Mouse (Mus musculus) A20 (cell line): ENCODE measurements around the gene Rhbg.

ENCODE experiments used
- DNase-seq: peaks from one replicate; pipeline ENCODE4 v3.0.0-alpha.2; 2011; ENCODE audit warnings: low read depth, low spot score

The Rhbg gene

DNA sequence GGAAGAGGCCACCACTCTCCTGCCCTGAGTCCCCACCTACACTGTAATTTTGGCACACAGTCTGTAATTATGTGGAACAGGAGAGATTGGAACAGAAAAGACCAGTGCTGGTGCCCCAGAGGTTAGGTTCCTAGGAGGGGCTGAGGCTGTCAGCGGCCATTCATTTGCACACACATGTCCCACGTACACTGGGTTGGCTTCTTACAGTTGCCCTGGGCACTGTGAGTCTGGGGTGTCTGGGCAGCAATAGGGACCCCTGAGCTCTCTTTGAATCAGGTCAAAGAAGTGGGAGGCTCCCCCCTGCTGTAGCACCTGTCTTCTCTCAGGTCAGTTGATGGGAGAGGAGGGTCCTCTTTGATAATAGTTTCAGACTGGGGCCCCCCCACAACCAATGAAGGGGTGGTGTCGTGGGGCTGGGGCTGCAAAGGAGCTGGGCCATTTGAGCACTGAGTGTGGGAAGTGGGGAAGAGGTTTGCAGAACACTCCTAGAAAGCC lies 46.2 kb downstream of the Rhbg start:
- no peak for DNase-seq

DNA sequence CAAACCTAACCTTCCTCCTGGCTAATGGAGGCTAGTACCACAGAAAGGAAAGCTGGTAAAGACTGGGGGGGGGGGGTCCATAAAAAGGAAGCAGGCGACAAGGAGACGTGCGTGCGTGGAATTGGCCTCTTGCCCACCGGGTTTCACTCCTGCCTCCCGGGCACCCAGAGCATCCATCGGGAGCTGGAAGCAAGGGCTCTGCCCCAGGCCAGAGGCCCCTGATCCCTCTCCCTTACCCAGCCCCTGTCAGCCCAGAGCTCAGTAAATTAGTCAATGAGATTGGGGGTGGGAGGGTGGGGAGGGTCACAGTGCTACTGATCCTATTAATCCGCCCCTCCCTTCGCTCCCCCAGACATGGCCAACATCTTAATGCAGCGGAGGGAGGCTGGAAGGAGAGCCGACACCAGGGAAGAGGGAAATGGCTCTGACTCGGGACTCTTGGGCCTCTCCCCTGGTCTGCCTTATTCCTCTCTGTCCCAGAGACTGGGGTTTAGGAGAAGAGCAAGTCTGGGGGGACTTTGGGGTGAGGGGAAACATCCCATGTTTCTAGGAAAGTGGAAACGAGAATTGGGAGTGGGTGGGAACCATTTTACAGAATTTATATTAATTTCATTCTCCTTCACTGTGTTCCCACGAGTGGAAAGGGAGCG lies 46.9 kb downstream of the Rhbg start:
- no peak for DNase-seq

DNA sequence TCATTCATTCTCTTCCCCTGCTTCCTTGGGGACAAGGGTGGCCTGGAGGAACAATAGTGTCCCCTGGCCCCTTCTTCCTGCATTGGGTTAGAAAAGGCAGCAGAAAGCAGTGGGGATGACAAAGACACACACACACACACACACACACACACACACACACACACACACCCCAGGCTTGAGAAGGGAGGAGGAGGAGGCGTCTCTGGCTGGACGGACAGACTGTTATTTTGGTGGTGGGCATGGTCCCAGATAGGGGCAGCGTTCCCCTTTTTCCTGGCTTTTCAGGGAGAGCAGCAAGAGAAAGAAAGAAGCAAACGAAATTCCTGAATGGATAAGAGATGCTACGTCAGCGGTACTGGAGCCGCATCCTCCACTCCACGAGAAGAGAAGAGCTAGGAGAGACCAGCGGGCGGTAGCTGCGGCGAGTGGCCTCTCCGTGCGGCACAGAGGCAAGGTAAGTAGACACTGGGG lies 47.6 kb downstream of the Rhbg start:
- no peak for DNase-seq

DNA sequence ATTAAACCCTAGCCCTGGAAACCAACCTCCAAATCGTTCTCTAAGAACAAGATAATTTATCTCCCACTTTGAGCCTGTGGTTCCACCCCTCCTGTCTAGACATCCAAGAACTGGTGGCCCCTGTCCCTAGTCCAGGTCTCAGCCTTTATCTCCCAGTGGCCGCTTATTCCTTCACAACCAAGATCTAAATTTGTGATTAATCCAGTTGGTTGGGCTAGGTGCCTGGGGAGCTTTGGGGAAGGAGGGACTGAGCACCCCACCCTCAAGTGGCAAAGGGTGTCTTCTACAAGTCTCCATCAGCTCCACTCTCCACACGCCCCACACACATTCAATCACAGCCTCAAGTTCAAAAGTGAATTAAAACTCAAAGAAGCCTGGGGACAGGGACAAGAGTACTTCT lies 48.0 kb downstream of the Rhbg start:
- DNase-seq, result no peak

DNA sequence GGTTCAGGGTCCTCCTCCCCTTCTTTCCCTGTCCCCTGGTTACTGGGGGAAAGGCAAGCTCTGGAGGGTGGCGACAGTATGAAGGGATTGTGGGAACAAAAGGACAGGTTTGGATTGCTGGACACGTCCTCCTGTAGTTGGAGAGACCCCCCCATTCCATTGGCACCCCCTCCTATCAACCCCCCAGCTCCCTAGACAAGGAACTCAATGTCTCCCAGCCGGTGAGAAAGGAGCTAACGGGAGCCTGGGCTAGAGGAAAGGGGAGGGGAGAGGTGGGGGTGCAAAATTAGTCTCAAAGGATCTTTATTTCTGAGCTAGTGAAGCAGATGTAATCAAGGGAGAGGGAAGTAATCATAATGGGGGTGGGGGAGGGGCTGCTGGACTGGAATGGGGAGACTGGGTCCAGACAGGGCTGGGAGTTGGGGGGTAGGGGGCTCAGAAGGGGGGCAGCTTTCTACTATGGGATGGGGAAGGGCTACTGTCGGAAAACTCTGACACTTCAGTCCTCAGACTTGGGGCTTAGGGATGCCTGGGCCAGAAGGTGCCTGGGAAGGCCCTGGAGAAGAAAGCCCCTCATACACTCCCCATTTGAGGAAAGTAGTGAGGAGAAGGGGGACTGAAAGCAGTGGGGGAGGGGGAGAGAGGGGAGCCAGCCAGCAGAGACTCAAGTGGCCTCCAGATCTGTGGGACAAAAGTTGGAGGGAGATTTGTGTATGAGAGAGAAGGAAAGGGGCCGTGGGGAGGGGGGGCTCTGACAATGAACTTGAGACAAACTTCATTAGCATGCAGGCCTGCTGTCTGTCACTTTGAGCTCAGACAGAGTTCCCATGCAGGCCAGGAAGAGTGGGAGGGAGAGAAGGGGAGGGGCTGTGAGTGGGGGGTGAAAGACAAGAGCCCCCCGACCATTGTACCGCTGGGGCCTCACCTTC lies 48.7 kb downstream of the Rhbg start:
- no peak for DNase-seq

DNA sequence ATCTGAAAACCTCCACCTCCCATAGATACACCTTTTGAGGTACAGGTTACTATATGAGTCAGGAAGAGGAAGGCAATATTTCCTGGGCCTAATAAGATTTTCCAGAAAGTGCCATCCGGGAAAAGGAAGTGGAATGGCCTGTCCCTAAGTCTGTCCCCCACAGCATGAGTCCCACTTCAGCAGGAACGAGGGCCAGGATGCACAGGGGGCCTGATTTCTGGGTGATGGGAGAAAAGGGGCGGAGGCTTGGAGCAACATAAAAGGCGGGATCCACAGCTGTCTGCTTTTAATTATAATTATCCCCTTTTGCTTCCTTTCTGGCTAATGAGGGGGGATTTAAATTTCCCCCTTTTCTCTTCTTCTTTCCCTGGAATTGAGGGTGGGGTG lies 49.3 kb downstream of the Rhbg start:
- DNase-seq, result no peak

DNA sequence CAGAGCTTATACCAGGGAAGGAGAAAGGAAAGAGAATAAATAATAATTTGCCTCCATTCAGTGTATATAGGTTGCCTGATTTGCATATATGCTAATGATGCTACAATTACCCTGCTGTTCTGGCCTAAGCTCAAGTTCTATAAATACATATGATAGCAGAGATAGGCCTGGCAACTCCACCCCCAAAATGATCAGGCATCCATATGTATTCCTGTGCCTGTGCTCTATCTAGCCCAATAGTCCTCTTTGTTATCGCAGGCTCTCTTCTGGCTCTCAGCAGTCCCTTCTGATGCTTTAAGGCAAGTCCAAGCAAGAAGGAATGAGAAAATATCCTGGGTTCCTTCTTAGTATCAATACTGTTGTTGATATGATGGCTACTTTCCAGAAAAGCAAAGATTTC lies 49.8 kb downstream of the Rhbg start:
- no peak for DNase-seq

DNA sequence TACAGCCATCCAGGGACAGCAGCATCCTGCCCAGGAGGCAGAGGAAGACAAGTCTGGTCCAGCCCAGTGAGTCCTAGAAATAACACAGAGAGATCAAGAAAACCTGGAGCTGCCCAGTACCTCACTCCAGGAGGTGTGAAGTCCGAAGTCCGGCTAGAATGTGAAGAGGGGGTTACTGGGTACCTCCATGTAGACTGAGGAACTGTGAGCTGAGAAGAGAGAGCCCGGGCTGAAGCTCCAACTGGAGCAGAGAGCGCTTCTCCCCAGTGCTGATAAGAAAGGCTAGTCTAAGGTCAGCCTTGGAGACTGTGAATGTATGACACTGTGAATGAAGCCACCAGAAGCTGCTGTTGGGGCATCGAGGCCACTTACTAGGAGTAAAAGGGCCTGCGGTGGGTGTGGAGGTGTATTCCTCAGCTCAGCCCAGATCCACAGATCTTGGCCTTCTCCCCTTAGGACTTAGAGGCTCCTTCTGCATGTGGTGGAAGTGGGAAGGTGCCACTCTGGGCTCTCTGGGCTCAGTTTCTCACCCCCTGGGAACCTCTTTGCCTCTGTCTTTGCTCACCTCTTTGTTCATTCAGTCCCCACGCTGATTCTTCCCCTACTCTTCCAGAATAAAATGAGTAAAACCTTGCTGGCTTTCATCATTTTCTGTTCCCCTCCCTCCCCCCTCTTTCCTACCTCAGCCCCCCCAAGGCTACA lies 50.4 kb downstream of the Rhbg start:
- no peak for DNase-seq

DNA sequence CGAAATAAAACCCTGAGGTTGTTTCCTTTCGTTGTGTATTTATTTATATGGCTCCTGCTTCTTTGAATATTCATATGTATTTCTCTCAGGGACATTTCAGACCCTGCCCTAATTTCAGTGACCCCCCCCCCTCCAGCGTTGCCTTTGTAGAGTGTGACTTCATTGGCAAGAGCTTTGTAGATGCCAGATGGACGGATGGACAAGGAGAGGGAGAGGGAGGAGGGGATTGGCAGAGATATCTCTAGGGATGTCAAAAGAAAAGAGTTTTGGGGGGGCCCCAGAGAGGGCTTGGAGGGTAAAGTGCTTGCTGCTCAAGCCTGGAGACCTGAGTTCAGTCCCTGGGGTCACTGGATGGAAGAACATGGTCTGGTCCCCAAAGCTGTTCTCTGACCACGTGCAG lies 51.1 kb downstream of the Rhbg start:
- no peak for DNase-seq

DNA sequence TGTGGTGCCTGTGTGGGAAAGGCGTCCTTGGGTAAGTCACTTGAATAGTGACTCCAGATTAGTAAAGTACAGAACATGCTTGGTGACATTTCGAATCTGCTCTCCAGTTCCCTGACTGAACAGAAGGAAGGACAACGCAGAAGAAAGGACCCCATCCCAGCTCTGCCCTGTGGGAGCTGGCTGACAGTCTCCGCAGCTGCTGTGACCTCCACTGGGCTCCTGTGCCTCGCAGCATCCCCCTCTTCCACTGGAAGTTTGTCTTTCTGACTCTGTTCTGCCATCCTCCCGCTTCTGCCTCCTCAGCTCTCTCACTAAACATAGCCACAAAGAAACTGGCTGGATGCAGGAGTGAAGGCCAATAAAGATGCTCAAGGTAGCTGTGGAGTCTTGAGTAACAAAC lies 51.5 kb downstream of the Rhbg start:
- no peak for DNase-seq

DNA sequence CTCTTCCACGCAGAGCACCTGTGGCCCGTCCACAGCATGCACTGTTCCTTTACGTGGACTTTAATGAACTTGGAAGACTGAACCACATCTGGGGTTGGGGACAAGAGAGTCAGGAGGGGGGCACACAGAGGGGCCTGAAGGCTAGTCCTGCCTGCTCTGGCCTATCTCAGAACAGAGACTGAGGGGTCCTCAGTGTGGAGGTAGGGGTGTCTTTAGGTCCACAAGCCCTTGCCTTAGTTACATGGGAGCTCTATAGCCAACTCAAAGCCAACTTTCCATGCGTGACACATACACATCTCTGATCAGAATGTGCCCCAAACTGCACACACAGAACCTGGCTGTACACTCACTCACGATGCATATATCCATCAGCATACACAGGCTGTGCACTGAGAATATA lies 52.9 kb downstream of the Rhbg start:
- no peak for DNase-seq

DNA sequence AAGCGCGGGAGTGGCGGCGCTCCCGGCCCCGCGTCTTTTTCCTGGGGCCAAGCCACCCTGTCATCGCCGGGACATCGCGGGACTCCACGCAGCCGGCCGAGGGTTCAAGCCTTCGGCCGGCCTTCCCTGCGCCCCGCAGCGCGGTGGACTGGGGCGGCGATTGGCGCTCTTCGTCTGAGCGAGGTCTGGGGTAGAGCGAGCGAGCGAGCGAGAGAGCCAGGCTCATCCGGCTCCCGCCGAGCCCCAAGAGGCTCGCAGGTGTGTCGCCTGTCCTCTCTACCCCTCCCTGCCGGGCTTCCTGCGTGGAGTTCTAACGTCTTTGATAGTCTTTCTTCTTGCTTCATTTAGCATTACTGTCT lies 53.6 kb downstream of the Rhbg start:
- DNase-seq, result no peak

DNA sequence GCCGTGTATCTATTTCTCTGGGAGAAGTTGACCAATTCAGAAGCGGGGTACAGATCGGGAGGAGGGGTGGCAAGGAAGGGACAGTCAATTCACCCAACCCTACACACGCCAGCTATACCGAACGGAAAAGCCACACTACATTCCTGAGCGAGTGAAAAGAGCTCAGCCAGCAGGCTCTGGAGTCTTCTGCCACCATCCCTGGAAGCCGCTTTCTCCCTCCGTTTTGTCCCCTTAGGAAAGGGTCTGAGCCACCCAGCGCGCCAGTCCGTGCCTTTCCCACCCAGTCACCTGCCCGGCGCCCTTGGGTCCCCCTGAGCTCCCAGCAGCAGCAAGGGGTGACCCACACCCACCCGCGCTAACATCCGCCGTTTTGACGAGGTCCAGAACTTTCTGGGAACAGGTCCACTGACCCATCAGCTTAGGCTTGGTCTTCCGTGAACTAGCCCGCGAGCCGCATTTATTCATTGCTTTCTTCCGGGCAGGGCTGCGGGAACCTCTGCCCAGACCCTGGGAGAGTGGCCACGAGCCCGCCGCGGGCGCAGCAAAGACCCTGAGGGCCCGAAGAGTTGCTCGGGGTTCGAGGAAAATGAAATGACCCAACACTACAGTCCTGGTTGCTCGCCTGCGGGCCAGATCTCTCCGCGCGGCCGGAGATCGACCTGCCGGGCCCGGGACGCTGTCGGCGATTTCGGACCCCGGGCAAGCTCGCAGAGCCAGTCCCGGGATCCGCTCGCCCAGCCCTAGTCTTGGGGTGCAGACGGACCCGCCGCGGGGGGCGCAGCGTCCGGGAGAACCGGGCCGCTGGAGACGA lies 54.1 kb downstream of the Rhbg start:
- no peak for DNase-seq

DNA sequence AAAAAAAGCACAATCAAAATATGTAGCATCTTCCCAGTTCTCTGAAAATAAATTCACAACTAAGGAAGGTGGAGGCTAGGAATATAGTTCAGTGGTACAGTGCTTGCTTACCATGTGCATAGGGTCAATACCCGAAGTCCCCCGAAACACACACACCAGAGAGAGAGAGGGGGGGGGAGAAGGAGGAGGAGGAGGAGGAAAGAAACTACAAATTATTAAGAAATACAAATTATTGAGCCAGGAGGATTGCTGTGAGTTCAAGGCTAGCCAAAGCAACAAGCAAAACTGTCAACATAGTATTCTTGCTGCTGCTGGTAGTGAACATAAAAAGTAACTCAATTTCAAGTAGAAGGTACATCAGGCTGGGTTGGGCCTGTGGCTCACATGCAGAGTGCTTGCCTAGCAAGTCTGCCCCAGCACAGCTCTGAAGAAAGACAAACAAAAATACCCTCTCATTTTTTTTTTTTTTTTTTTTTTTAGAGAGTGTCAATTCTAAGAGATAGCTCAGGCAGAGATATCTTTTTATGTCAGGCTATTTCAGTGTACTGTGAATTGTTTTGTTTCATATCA lies 54.9 kb downstream of the Rhbg start:
- no peak for DNase-seq

DNA sequence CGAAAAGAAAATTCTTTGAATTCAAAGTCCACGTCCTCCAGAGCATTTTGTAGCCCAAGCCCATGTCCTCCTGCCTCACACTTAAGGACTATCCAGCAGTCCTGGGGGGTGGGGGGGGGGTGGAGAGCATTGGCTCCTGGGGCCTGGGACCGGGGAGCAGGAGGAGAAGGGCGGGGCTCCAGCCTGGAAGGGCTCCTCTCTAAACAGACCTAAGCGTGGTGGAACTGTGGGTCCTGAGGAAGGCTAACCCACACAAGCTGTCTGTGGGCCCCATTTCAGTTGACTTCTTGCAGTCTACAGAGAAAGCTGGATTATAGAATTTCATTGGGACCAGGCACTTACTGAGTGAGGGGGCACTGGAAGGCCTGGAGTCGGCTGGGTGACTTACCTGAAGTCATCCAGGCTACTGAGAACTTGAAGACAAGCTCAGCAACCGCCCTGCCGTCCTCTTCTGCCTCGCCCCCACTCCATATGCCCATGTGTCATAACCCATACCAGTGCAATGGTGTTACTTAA lies 55.9 kb downstream of the Rhbg start:
- DNase-seq, result no peak

DNA sequence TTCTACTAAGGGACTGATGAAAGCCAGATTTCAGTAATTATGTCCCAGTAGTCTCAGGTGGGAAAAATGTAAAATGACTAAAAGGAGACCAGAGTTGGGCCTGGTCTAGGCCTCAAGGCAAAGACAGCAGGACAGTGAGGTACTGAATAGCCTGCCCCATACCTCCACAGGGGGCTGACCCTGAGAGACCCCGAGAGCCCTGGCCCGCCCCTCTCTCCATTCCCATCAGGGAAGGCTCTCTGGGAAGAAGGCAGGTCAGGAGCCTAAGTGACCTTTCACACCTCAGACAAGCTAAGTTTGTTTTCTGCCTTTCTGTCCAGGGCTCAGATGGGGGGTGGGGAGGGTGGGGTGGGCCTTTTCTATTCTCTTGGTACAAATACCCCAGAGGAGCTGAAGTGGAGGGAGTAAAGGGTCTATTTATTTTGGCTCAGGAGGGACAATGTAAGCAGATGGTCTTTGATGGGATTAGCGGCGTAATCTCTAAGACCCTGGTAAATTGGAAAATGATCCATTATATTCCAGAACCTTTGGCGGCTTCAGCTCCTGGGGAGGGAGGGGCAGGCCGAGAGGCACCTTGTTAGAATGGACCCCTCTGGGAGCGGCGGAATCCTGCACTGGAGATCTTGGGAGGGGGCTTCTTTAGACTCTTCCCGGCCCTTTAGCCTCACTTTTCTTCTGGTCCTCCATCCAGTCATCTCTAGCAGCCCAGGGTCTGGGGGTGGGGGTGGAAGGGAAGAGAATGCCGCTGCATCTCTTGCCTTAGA lies 56.6 kb downstream of the Rhbg start:
- DNase-seq, result no peak
